ENCODE assay signal across 19 mouse cellular contexts in the genomic region with DNA sequence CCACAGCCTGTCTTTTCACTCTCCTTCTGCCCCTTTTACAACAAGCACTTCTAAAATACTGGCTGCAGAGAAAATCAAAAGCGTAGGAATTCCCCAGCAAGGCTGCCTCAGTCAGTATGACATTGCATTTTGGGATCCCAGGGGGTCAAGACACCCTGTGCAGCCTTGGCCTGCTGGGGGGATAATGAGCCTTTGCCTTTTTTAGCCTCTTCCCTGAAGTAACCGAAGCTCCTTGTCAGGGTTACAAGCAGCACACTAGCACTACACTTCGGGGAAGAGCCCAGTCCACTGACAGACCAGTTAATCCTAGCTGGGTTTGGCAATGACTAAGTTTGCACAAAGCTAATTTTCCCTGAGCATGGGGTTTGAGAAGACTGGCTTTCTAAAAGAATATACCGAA.
"Had no signal": no experiment of that assay in that cellular context is flagged by ENCODE, and none has a peak within 500 bp of the region (broad histone marks: within the 10 kb centered on the region; RNA-seq: fewer than 3 reads in every experiment).

No protein-coding gene starts in this region.

- H3K9me3 ChIP-seq: liver, embryonic 15.5 days; lung, embryonic 15.5 days; midbrain, embryonic 12.5 days; neural tube, embryonic 12.5 days; stomach, embryonic 15.5 days had no signal

- DNase-seq: liver, postnatal 0 days; lung, adult 2 months; lung, postnatal 14 days; lung, postnatal 36 days; midbrain, embryonic 14.5 days; retina, postnatal 1 day; right cerebral cortex, adult 18-20 months; right cerebral cortex, postnatal 25 days; right cerebral cortex, postnatal 4 days; thymus, adult 2 months; thymus, postnatal 25 days; thymus, postnatal 4 days had no signal

- H3K36me3 ChIP-seq: liver, embryonic 15.5 days; lung, embryonic 15.5 days; midbrain, embryonic 12.5 days; neural tube, embryonic 12.5 days; stomach, embryonic 15.5 days had no signal

- H3K27me3 ChIP-seq: liver, embryonic 15.5 days; lung, embryonic 15.5 days; neural tube, embryonic 12.5 days; stomach, embryonic 15.5 days had no signal

- H3K4me1 ChIP-seq: liver, embryonic 15.5 days; lung, embryonic 15.5 days; midbrain, embryonic 12.5 days; neural tube, embryonic 12.5 days had no signal

- ATAC-seq: liver, postnatal 0 days; lung, postnatal 0 days; midbrain, embryonic 16.5 days had no signal

- H3K4me3 ChIP-seq: liver, embryonic 15.5 days; lung, embryonic 15.5 days; midbrain, embryonic 12.5 days; neural tube, embryonic 12.5 days; stomach, embryonic 15.5 days had no signal
